Mouse (Mus musculus): ENCODE measurements around the gene Wbp2. TPM values are rescaled to one million over a fixed set of nuclear protein-coding genes. Genes with fewer than 3 reads are reported as not detected.

Wbp2 gene
- total RNA-seq, 4 experiments from 2014 or later, result 78.6 to 91.0 (median 90.1) TPM

- peak in 1 of 2 experiments; percentile 21 for DNase-seq (ENCODE audit: low spot score in 2 of 2)
Observed at GRCm38 (mm10) chr11:116030898-116031845, 55.6 kb downstream of the Wbp2 start.

DNA sequence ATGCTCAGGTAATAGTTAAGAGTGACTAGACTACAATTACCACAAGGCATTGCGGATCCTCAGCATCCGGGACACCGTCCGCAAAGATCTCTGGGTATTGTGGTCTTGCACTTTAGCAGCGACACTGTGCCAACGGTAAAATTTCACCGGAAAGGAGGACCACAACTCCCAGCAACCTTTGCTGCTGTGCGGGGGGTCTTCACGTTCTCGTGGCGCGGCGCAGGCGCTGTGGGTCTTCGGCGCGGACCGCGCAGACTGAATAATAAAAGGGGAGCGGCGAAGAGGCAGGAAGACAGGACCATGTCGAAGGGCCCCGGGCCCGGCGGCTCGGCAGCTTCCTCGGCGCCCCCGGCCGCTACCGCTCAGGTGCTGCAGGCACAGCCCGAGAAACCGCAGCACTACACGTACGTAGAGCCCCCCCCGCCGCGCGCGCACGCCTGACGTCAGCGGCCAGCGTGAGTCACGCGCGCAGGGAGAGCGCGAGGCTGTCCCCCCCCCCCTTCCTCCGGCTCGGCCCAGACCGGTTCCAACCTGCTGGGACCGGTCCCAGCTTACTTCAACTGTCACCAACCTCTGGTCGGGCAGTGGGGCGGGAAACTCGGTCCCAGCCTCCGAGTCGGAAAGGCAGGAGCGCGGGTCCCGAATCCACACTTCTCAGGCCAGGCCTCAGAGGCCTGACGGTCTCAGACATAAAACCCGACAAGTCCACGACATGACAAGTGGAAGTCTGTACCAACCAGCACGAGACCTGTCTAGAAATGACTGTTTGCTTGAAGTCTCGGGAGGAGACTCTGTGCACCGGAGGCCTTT, 56.5 kb downstream of the Wbp2 start, which contains the start of gene Unk:
Gene Unk (plus strand): TSS at position 235 of the 810 bp plus-strand sequence.
- DNase-seq (ENCODE audit: low spot score in 2 of 2), result peak; percentile 95 to 96

DNA sequence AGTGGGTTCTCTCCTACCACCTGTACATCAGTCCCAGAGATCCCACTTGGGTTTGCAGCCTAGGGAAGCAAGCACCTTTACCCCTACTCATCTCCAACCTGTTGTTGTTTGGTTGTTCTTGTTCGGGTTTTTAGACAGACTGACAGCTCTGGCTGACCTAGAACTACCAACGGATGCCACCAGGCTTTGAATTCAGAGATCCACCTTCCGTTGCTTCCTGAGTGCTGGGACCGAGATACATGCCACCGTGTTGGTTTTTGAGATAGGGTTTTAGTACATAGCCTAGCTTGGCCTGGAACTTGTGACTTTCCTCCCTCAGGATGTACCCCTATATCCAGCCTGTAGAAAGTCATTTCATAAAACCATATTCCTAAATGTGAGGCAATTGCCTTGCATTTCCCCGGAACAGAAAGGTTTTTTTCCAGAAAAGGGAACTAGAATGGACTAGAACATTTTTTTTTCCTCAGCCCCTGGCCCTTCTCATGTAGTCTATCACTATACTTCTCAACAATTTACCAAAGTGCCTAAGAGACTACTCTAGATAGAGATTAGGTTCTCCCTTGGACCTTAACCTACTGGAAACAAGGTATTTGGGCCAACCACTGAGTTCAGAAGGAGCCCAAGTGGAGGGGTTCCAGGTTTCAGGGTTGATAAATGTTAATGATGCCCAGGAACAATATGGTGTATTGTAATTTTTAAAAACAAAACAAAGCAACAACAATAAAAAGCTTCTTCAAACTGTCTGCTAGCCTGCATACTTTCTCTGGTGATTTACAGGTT, 57.5 kb downstream of the Wbp2 start:
- no peak for DNase-seq (ENCODE audit: low spot score in 2 of 2)

Other genes with a start within 250 kb of the Wbp2 start
- not detected for gene Myo15b, start 228.6 kb downstream of the Wbp2 start, total RNA-seq (2022)
- gene Smim5, start 187.0 kb downstream of the Wbp2 start, total RNA-seq (2022), result under 1 TPM in 3 of 4 experiments, not detected in 1; 0.61 to 0.88 (median 0.72) TPM
- not detected for gene Smim6, start 175.0 kb downstream of the Wbp2 start, total RNA-seq (2022)
- 10 to 100 TPM in 2 of 4 experiments, 1 to 10 TPM in 2; 7.7 to 15.7 (median 9.7) TPM for gene Sap30bp, start 153.7 kb downstream of the Wbp2 start, total RNA-seq (2022)
- 1 to 10 TPM; 5.0 to 9.5 (median 6.5) TPM for gene Recql5, start 153.5 kb downstream of the Wbp2 start, total RNA-seq (2022)
- gene Itgb4, start 112.3 kb downstream of the Wbp2 start, total RNA-seq (2022), result 1 to 10 TPM; 1.5 to 4.4 (median 3.1) TPM
- 1 to 10 TPM; 1.6 to 3.1 (median 2.7) TPM for gene Galk1, start 74.3 kb downstream of the Wbp2 start, total RNA-seq (2022)
- 10 to 100 TPM; 45.7 to 88.7 (median 59.5) TPM for gene H3f3b, start 59.0 kb downstream of the Wbp2 start, total RNA-seq (2022)
- 1 to 10 TPM; 4.3 to 6.8 (median 5.3) TPM for gene Unk, start 56.7 kb downstream of the Wbp2 start, total RNA-seq (2022)
- under 1 TPM; 0.34 to 0.56 (median 0.46) TPM for gene Unc13d, start 9.0 kb downstream of the Wbp2 start, total RNA-seq (2022)
- gene Trim47, start 40.2 kb upstream of the Wbp2 start, total RNA-seq (2022), result 1 to 10 TPM; 5.7 to 7.6 (median 6.3) TPM
- 1 to 10 TPM; 3.4 to 4.5 (median 4.0) TPM for gene Trim65, start 44.1 kb upstream of the Wbp2 start, total RNA-seq (2022)
- 10 to 100 TPM; 46.4 to 51.6 (median 50.3) TPM for gene Mrpl38, start 51.9 kb upstream of the Wbp2 start, total RNA-seq (2022)
- 10 to 100 TPM in 2 of 4 experiments, 1 to 10 TPM in 2; 8.3 to 12.8 (median 10.0) TPM for gene Fbf1, start 81.2 kb upstream of the Wbp2 start, total RNA-seq (2022)
- gene Ten1, start 111.9 kb upstream of the Wbp2 start, total RNA-seq (2022), result 10 to 100 TPM; 15.7 to 18.4 (median 17.2) TPM
- gene Acox1, start 112.0 kb upstream of the Wbp2 start, total RNA-seq (2022), result 100 to 1,000 TPM in 2 of 4 experiments, 10 to 100 TPM in 2; 88.9 to 111 (median 97.2) TPM
- under 1 TPM in 1 of 4 experiments, not detected in 3; 0.04 TPM for gene Evpl, start 151.1 kb upstream of the Wbp2 start, total RNA-seq (2022)
- gene Srp68, start 187.2 kb upstream of the Wbp2 start, total RNA-seq (2022), result 10 to 100 TPM; 86.7 to 99.9 (median 90.8) TPM
- gene Galr2, start 193.9 kb upstream of the Wbp2 start, total RNA-seq (2022), result under 1 TPM in 2 of 4 experiments, not detected in 2; 0.20 to 0.24 TPM
- gene Exoc7, start 220.2 kb upstream of the Wbp2 start, total RNA-seq (2022), result 10 to 100 TPM; 62.3 to 84.9 (median 73.3) TPM
- not detected for gene Foxj1, start 248.4 kb upstream of the Wbp2 start, total RNA-seq (2022)